Mouse (Mus musculus) erythroblast, adult 5-6 weeks (primary cell): ENCODE data around the gene Vmn2r21. TPM values are rescaled to one million over a fixed set of nuclear protein-coding genes. Genes with fewer than 3 reads are reported as not detected.
"Not testable (repeated sequence)": the region's sequence is repeated elsewhere in the genome, so short reads cannot be mapped to it uniquely, and the experiment has no call there.

Source experiments
- ATAC-seq: replicated peaks from 2 replicates; pipeline ENCODE4 v1.8.0; 2016; ENCODE audit warnings: moderate number of reproducible peaks, mild to moderate bottlenecking, moderate TSS enrichment, inconsistent platforms; ENCODE audit not compliant: poor library complexity, low FRiP score, severe bottlenecking
- total RNA-seq, 2 experiments: library from RNA; stranded (forward) in 1 of 2; stranded (reverse) in 1 of 2; fragments of 150-400 nt in 1 of 2; fragments of 200-764, 138-1000 nt in 1 of 2; gene quantifications; 2 replicates each; pipeline versions ENCODE4 v1.2.3 to v1.2.4; 2015 to 2017; ENCODE audit warnings: low replicate concordance in 2 of 2

Vmn2r21 gene
- not detected in 2 replicates for total RNA-seq (2015; ENCODE audit: low replicate concordance)
- not detected in 2 replicates for total RNA-seq (2017; ENCODE audit: low replicate concordance)

- not testable (repeated sequence) for ATAC-seq
Measured at GRCm38 (mm10) chr6:123533306-123533705, at the start of gene Vmn2r21. Gene Vmn2r21 (minus strand): TSS chr6:123533406.

- not testable (repeated sequence) for ATAC-seq
Measured at GRCm38 (mm10) chr6:123574698-123575097, 41.5 kb upstream of the Vmn2r21 start.

GRCm38 (mm10) chr6:123539755-123540154, 6.5 kb upstream of the Vmn2r21 start:
- peak; percentile 73 for ATAC-seq

GRCm38 (mm10) chr6:123522263-123523011, 10.8 kb downstream of the Vmn2r21 start:
- ATAC-seq: peak; percentile 35; the same call in 1 of the 2 replicates

GRCm38 (mm10) chr6:123473045-123473444, 60.2 kb downstream of the Vmn2r21 start:
- not testable (repeated sequence) for ATAC-seq

- ATAC-seq: not testable (repeated sequence)
Measured at GRCm38 (mm10) chr6:123472458-123472987, 60.7 kb downstream of the Vmn2r21 start.

- not testable (repeated sequence) for ATAC-seq
Measured at GRCm38 (mm10) chr6:123468651-123469050, 64.6 kb downstream of the Vmn2r21 start.

Other genes starting within 250 kb of the Vmn2r21 start
- gene Clec4e, start 243.5 kb downstream of the Vmn2r21 start, total RNA-seq (2015; ENCODE audit: low replicate concordance): 7.3 and 9.0 TPM in 2 replicates
- gene Clec4e, start 243.5 kb downstream of the Vmn2r21 start, total RNA-seq (2017; ENCODE audit: low replicate concordance): 8.1 and 8.5 TPM in 2 replicates
- gene Vmn2r19, start 225.1 kb downstream of the Vmn2r21 start, total RNA-seq (2015; ENCODE audit: low replicate concordance): not detected in 2 replicates
- not detected in 2 replicates for gene Vmn2r19, start 225.1 kb downstream of the Vmn2r21 start, total RNA-seq (2017; ENCODE audit: low replicate concordance)
- not detected in 2 replicates for gene Vmn2r20, start 115.3 kb downstream of the Vmn2r21 start, total RNA-seq (2015; ENCODE audit: low replicate concordance)
- gene Vmn2r20, start 115.3 kb downstream of the Vmn2r21 start, total RNA-seq (2017; ENCODE audit: low replicate concordance): under 0.01 TPM in 1 of 2 replicates, not detected in the other
- gene Vmn2r22, start 117.3 kb upstream of the Vmn2r21 start, total RNA-seq (2015; ENCODE audit: low replicate concordance): not detected in 2 replicates
- not detected in 2 replicates for gene Vmn2r22, start 117.3 kb upstream of the Vmn2r21 start, total RNA-seq (2017; ENCODE audit: low replicate concordance)
- not detected in 2 replicates for gene Vmn2r23, start 169.3 kb upstream of the Vmn2r21 start, total RNA-seq (2015; ENCODE audit: low replicate concordance)
- gene Vmn2r23, start 169.3 kb upstream of the Vmn2r21 start, total RNA-seq (2017; ENCODE audit: low replicate concordance): 0.14 TPM in 1 of 2 replicates, not detected in the other
- not detected in 2 replicates for gene Vmn2r24, start 245.5 kb upstream of the Vmn2r21 start, total RNA-seq (2015; ENCODE audit: low replicate concordance)
- not detected in 2 replicates for gene Vmn2r24, start 245.5 kb upstream of the Vmn2r21 start, total RNA-seq (2017; ENCODE audit: low replicate concordance)